Mouse (Mus musculus): ENCODE results near the gene Myo5c.

Myo5c gene

DNA sequence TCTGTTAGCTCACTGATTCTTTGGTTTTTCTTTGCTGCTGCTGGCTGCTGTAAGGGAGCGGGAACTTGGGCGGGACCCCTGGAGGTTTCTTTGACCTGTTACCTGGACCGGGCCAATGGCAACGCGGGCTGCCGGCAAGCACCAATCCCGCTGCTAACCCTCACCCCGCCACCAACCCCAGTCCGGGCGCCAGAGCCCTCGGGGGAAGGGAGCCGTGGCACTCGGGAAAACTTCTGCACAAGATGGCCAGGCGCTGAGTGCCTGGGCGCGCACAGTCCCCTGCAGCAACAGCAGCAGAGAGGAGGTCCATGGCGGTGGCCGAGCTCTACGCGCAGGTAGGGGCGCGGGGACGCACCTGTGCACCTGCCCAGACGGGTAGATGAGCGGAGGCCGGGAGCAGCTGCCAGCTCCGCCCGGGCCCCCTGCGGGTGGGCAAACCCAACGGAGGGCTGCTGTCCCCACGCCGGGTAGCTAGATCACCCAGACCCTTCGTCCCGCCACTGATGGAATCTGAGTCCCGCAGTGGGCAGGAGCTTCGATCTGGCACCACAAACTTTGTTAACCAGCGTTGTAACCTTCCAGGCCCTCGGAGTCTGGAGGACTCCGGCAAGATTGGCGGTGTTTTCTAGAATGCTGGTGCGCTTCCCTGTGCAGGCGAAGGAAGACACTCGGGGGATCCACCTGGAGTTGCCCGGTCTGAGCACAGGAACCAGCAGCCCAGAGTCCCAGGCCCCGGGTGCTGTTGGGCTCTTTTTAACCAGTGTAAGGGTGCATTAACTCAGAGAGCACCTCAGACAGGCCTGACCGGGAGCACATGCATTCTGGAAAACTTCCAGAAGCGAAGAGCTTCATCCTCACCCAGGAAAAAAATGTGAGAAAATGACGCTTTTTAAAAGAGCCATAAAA is at the start of gene Myo5c:
Gene Myo5c, plus strand, starts transcription at position 180 of the 906 bp plus-strand sequence.
- DNase-seq (ENCODE audit: low read depth, low spot score) = peak; percentile 67

DNA sequence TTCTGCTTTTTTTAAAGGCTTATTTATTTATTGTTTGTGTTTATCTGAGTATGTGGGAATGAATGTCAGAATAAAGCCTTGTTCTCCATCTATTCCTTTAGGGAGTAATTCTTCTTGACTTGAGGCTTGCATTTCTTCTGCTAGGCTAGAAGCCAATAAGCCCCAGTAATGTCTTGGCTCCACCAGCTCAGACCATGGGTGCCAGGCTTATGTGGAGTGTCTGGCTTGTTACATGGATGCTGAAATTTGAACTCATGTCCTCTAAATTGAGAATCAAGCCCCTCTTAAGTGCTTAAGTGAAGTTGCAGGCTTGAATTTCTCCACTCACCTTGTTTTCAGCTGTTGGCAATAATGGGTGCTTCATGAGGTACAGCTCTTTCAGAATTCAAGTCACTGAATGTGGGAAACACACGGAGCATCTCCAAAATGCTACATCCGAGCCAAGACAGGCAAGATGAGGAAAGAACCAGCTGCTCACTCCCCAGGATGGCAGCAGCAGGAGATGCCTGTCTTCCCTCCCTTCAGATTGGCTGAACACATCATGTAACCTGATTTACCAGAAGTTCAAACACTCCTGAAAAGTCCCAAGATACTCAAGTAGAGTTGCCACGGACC is 44.1 kb upstream of the Myo5c start:
- DNase-seq (ENCODE audit: low read depth, low spot score) = no peak

DNA sequence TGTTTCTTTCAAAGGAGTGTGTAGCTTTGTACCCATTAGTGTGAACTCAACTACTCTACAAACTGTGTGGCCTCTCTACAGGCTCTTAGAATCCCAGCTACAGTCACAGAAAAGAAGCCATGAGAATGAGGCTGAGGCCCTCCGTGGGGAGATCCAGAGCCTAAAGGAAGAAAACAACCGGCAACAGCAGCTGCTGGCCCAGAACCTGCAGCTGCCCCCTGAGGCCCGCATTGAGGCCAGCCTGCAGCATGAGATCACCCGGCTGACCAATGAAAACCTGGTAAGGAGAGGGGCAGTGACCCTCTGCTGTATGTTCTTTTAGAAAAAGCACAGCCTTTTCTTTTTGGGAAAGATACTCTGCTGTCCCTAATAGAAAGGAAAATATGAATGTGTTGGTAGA is 38.0 kb upstream of the Myo5c start:
- peak; percentile 12 for DNase-seq (ENCODE audit: low read depth, low spot score)

DNA sequence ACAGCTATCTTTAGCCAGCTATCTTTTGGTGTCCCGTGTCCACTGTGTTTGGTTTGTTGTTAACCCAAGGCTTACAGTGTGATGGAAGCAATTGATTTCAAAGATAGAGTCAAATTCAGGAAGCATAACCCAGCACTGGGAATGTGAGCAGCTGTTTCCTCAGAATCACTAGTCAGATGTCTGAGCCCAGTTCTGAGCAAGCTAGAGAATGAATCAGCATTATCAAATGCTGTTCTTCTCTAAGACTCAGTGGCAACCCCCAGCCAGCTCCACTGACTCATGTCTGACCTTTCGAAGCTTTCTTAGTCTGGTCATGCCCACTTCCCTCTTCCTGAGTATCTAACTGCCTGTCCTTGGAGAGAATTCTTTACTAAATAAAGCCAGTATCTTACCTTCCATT is 35.5 kb upstream of the Myo5c start:
- DNase-seq (ENCODE audit: low read depth, low spot score) = peak; percentile 26

DNA sequence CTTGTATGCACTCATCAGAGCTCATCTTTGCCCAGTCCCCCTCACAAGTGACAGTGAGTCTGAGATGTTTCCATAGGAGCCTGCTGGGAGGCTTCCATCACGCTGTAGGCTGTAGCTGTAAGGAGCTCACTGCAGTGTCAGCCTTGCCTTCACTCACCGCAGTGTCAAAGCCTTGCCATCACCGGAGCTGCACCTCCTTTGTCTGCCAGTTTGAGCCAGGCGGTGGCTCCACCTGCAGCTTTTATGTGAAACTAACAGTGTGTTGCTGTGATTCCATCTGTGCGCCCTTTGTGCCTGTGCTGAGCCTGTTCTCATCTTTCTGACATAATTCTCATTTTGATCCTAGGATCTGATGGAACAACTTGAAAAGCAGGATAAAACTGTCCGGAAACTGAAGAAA is 34.5 kb upstream of the Myo5c start:
- DNase-seq (ENCODE audit: low read depth, low spot score) = no peak

DNA sequence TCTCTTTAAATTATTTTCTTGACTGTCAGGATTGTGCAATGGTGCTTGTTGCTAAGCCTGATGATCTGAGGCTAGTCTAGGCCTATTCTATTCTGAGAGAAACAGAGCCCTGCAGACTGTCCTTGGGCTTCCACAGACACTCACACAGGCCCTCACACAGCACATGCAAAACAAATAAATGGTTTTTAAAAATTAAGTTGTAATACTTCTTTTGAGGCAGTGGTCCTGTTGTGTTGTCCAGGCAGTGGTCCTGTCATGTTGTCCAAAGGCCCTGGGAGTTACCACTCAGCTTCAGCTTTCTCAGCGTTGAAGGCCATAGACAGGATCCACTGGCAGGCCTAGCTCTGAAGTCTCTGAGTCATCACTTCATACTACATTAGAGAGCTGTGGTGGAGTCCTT is 30.3 kb upstream of the Myo5c start:
- DNase-seq (ENCODE audit: low read depth, low spot score) = no peak

DNA sequence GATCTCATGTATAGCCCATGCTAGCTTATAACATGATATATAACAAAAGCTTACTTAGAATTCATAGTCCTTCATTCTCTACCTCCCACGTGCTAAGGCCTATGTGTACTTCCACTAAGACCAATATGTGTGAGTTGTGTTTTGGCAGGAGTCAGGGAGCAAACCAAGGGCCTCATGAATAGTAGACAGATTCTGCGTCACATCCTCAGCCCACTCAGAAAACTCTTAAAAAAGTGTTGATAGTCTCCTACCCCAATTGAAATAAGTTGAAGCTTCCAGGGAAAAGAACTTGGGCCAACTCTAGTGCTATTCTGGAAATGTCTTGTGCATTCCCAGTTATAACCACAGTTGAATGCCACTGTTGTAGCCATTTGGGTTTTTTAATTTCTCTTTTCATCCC is 29.8 kb upstream of the Myo5c start:
- no peak for DNase-seq (ENCODE audit: low read depth, low spot score)

DNA sequence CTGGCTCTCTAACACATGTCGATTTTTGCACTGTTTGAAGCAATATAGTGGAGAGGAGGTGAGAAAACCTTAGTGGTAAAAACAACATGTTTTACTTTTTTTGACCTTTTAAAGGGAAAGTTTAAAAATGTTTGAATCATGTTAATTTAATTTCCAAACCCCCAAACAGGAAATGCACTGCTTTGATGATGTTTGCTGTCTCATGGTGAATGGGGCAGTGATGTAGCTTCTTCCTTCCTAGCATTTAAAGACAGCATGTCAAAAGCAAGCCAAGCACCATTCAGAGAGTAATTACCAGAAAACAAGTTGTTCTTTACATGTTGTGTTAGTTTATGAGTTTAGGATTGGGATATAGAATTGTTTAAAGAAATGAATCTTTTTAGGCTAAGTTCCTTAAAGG is 22.6 kb upstream of the Myo5c start:
- DNase-seq (ENCODE audit: low read depth, low spot score) = no peak

DNA sequence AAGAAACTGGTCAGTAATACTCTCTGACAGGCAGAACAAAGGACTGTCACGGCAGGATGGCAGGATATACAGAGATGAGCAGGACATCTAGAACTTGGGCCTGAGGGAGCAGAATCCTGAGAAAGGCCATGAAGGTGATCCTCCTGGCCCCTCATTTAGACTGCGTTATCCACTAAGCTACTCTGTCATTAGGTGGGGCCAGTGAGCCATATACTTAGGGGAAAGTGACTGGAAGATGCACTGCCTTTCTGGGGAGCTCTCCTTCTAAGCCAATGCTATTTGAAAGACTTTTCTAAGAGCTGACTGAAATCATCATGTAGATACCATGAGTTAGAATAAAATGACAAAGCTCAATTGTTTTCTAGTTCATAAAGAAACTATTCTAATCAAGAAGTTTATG is 21.6 kb upstream of the Myo5c start:
- DNase-seq (ENCODE audit: low read depth, low spot score) = peak; percentile 10

DNA sequence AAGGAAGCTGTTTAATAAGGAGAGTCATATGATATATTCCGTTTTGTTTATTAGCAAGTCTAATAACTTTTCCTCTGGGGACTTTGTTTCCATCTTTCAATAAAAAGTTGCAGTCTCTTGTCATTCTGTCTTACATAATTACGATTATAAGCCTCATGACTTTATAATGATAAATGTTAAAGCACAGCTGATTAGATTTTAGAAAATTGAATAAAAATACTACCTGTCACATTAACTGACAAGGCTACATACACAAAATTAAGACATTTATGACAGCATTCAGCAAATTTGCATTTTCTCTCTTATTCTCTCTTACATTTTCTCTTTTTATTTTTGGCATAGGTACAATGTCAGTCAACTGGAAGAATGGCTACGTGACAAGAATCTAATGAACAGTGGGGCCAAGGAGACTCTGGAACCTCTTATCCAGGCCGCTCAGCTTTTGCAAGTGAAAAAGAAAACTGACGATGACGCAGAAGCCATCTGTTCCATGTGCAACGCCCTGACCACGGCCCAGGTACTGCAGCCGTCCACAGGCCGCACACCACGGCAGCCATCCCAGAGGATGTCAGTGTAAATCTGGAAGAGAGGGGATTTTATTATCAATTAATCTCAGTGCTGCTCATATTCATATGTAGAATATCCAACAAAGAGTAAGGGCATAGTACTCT is 16.9 kb upstream of the Myo5c start:
- DNase-seq (ENCODE audit: low read depth, low spot score) = no peak

DNA sequence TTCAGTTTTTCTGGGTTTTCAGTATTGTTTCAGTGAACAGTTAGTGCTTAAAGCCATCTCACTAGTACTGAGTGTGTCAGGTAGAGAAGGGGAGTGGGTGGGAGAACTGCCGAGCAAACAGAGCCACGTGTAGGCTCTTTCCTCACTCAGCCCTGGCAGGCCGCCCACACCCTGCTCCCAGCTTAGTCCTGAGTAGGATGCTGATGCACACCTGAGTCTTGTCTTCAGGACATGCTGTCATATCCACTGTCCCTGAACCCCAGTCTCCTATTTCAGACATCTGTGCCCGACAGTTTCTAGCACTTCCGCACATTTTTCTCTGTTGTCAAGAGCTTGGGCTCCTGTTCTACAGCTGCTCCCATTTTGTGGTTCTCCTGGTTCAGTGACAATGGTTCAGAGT is 11.9 kb upstream of the Myo5c start:
- no peak for DNase-seq (ENCODE audit: low read depth, low spot score)

DNA sequence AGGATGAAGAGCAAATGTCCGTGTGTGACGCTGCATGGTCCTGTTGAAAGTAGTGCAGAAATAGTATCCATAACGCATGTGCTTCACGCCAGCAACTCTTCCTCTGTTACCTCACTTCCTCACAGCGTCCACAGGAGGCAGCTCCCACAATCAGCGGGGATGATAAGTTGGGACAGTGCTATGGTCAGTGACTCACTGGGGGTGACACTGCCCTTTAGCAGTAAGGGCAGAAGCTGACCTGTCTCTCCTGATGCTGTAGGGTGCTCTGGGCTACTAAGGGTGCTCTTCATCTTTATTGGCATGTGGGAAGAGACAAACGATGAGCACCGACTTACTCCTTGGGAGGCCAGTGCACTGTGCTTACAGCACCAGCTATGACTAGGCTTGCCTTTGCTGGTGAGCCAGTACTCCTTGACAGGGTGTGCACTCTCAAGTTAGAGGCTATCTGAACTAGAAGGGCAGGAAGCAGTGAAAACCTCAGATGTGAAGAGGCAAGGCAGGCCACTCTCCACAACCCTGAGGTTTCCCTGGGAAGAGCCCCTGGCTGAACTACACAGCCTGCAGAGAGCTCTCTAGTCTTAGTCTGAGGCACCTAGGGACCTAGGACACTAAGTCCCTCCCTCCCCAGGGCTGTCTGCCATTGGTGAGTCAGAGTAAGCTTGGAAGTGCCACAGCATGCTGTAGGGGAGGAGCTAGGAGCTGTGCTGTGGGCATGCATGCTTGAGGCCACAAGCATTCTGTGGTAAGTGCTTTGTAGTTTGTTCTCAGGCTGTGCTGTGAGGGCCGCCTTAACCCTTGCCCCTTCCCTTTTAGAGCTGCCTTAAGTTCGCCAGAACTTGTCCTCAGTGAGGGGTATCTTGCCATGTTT is 10.2 kb upstream of the Myo5c start:
- peak; percentile 29 for DNase-seq (ENCODE audit: low read depth, low spot score)

DNA sequence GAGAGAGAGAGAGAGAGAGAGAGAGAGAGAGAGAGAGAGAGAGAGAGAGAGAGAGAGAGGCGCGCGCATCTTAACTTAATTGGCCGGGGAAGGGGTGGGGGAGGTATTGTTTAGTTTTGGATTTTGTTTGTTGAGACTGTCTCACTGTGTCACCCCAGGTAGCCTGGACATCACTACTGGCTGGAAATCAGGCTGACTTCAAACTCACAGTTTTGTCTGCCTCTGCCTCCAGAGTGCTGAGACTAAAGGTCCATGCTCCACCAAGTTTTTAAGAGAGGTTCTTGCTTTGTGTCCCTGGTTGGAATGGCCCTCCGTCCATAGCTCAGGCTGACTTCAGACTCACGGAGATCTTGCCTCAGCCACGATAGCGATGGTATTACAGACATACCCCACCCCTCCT is 1.0 kb downstream of the Myo5c start:
- DNase-seq (ENCODE audit: low read depth, low spot score) = no peak

DNA sequence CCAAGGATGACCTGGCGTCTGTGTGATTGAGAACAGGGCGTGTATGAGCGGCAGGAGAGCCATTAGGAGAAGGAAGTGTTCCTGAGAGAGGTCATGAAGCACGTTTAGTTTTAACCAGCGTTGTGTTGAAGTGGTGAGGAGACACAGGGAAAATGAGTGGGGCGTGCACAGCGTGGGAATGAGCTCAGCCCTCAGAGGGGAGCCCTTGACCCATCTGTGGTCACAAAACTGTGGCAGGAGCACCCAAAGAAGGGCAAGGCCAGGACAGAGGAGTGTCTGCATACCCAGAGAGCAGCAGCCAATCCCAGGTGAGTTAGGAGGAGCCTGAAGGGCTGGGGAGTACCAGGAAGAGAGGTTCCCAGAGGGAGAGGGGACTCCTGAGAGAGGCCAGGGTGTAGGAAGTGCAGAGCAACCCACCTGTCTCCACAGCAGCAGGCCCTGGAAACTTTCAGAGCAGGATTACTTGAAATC is 2.5 kb downstream of the Myo5c start:
- DNase-seq (ENCODE audit: low read depth, low spot score) = no peak

DNA sequence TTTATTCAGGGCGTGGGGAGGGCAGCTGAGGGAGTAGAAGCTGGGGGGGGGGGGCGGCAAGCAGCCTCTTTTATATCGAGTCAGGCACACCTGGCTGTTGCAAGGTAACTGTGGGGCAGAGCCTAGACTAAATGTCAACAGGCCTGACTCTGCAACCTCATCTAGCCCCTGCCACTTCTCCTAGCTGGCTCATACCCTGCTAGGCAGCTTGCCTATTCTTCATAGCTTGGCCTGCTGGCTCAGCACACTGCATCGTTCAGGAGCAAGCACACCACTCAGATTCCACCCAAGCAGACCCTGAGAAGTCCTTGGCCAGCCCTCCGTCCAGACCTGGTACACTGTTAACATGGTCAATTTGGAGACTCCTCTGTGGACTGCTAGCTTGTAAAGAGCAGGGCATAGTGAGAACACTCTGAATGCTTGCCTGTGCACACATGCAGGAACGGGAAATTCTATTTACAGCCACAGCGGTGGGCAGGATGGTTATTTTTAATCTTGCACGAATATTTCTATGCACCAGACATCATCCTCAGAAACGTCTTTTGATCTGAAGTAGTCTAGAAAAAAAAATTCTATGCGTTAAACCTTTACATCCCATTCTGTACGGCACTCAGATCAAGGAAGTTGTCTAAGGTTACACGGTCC is 3.3 kb downstream of the Myo5c start:
- peak; percentile 69 for DNase-seq (ENCODE audit: low read depth, low spot score)

DNA sequence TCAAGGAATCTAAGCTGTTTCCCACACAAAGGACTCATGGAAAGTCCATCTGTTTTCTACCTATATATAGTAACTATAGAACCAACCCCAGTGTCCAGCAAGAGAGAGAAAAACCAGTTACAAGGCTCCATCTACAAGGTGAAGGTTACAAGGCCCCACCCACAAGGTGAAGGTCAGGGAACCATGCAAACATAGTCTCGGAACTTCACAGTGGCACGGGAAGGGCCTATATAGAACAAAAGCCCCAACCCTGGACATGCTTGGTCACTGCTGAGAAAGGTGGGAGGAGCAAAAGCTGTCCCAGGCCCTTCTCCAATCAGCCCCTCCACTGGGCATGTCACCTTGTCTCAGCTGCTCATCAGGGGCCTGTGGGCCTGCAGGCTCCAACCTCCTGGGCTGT is 3.9 kb downstream of the Myo5c start:
- no peak for DNase-seq (ENCODE audit: low read depth, low spot score)

DNA sequence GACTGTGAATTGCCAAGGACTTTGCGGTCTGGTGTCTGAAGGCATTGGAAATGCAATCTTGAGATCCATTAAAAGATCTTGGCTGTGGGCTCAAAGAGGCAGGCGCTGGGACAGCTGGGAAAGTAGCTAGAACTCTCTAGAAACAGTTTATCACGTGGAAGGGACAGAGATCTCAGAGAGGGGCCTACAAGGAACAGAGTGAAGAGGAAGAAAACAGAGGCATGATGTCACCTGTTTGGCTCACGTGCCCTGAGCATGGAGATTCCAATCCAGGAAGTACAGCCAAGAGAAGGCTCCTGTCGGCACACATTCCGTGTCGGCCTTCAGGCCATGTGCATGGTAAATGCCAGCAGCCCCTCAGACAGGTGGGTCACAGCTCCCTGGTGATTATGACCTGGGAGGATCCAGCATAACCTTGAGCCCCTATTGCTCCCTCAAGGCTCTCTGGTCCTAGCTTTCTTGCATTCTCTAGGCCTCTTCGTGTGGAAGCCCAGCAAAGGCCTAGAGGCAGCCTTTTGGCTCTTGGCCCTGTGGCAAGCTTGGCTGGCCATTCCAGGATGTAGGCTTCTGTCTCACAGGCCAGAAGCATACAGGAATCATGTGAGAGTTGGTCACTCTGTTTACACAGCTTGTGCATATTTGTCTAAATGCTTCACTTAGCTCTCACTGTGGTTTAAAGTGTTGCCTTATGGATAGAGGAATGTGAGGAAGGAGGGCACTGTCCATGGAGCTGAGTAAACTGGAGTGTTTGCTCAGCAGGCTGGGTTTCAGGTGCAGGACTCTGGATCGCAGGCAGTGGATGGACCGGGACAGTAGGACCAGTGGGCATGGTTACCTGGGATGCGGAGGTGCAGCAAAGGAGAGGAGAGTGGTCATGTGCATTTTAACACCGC is 4.8 kb downstream of the Myo5c start:
- DNase-seq (ENCODE audit: low read depth, low spot score) = peak; percentile 33

DNA sequence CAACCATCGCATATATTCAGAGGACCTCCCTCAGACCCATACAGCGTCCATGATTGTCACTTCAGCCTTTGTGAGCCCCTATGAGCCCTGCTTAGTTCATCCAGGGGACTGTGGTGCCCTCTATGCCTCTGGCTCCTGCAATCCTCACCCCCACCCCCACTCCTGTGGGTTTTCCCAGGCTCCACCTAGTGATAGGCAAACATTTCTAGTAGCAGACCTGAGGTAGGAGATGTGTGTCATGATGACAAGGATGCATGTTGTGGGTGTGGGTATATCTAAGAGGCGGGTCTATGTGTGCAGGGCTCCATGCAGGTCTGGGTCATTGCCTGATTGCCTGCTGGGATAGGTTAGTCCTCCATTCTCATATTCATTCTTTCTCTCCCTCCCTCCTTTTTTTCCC is 6.4 kb downstream of the Myo5c start:
- DNase-seq (ENCODE audit: low read depth, low spot score) = no peak

DNA sequence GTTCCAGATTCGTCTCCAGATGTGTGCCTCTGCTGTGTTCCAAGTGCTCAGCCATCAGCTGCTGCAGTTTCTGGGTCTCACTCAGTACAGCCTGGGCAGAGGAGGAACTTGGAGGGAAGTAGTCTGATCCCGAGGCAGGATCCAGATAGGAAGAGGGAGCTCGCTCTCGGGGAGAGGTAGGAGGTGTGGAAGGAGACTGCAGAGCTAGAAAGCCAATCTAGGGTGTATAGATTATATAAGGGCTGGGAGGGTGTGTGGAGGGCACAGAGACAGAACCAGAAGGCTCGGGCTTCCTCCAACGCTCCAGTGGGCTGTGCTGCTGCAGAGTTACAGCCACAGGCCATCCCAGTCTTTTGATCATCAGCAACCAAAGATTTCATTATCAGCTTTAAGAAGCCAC is 11.2 kb downstream of the Myo5c start:
- no peak for DNase-seq (ENCODE audit: low read depth, low spot score)
